Mouse (Mus musculus): ENCODE measurements around the gene Upf1. TPM values are rescaled to one million over a fixed set of nuclear protein-coding genes. Genes with fewer than 3 reads are reported as not detected.

Upf1 gene
- polyA plus RNA-seq (2014; fragmentation: Nextera tagmentation; extraction: Ambion mirVana): 17.3 and 17.9 TPM in 2 replicates

GRCm38 (mm10) chr8:70353194-70353817 lies at the start of gene Upf1:
Gene Upf1, minus strand, starts transcription at chr8:70353278.
- Histone ChIP-seq H3K27ac (peak within 1 kb of the TSS; percentile 89), H3K9me3 (ENCODE audit: control insufficient read depth, low read length) (no peaks in the 10 kb centered on the region), H3K27me3 (ENCODE audit: control insufficient read depth, insufficient read depth, low read length) (no peaks in the 10 kb centered on the region), H3K4me3 (replicated peaks; ENCODE audit: low read length) (peak within 1 kb of the TSS; percentile 97), H3K9ac (peak within 1 kb of the TSS; percentile 98), H3K4me2 (replicated peaks) (peak within 1 kb of the TSS; percentile 99), H3K36me3 (replicated peaks; ENCODE audit: control insufficient read depth, insufficient read depth) (peaks cover 11% of the 10 kb centered on the region; the same call in 1 of the 2 replicates), H3K4me1 (replicated peaks; ENCODE audit: control insufficient read depth, insufficient read depth, low read length) (peaks cover 30% of the 10 kb centered on the region)
- peak; percentile 87 for ATAC-seq (ENCODE audit: low FRiP score)
- under 1% methylated on average over 55 of the region's 69 CpGs for WGBS
- peak; percentile 100 for DNase-seq (ENCODE audit: low spot score)

- no peaks in the 10 kb centered on the region for H3K27me3 ChIP-seq (ENCODE audit: control insufficient read depth, insufficient read depth, low read length)
- no peak overlapping the region for H3K4me3 ChIP-seq (replicated peaks; ENCODE audit: low read length)
- ATAC-seq (ENCODE audit: low FRiP score) (no peak), DNase-seq (ENCODE audit: low spot score) (no peak)
- H3K36me3 ChIP-seq (replicated peaks; ENCODE audit: control insufficient read depth, insufficient read depth): peaks cover 23% of the 10 kb centered on the region
- H3K9ac ChIP-seq: no peak overlapping the region
- no peaks in the 10 kb centered on the region for H3K4me1 ChIP-seq (replicated peaks; ENCODE audit: control insufficient read depth, insufficient read depth, low read length)
- no peaks in the 10 kb centered on the region for H3K9me3 ChIP-seq (ENCODE audit: control insufficient read depth, low read length)
- 89% methylated on average over 16 of the region's 16 CpGs for WGBS
- no peak overlapping the region; the same call in 1 of the 2 replicates for H3K27ac ChIP-seq
- no peak overlapping the region for H3K4me2 ChIP-seq (replicated peaks)
Observed at GRCm38 (mm10) chr8:70397611-70398563, 44.8 kb upstream of the Upf1 start.

DNA sequence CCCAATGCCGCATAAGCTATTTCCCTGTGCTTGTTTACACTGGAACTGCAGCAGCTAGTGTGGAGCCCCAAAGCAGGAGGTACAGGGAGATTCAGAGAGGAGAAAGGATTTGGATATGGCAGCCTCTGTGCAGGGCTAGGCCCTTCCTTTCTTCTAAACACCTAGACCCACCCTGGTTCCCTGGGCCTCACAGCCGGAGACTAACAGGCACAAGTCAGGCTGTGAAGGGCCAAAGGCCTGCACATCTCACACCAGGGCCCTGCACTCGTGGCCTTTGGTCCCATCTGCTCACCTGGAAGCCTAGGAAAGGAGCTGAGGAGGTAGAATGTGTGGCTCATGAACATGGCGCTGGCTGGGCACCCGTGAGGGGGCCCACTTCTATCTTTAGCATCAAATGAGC lies 43.1 kb upstream of the Upf1 start:
- DNase-seq (ENCODE audit: low spot score) (no peak), ATAC-seq (ENCODE audit: low FRiP score) (no peak)
- Histone ChIP-seq H3K9me3 (ENCODE audit: control insufficient read depth, low read length) (no peaks in the 10 kb centered on the region), H3K27me3 (ENCODE audit: control insufficient read depth, insufficient read depth, low read length) (no peaks in the 10 kb centered on the region), H3K9ac (no peak overlapping the region), H3K4me2 (replicated peaks) (no peak overlapping the region), H3K27ac (no peak overlapping the region), H3K4me1 (replicated peaks; ENCODE audit: control insufficient read depth, insufficient read depth, low read length) (no peaks in the 10 kb centered on the region), H3K4me3 (replicated peaks; ENCODE audit: low read length) (no peak overlapping the region), H3K36me3 (replicated peaks; ENCODE audit: control insufficient read depth, insufficient read depth) (peaks cover 37% of the 10 kb centered on the region)
- WGBS: 79% methylated on average over 5 of the region's 5 CpGs

DNA sequence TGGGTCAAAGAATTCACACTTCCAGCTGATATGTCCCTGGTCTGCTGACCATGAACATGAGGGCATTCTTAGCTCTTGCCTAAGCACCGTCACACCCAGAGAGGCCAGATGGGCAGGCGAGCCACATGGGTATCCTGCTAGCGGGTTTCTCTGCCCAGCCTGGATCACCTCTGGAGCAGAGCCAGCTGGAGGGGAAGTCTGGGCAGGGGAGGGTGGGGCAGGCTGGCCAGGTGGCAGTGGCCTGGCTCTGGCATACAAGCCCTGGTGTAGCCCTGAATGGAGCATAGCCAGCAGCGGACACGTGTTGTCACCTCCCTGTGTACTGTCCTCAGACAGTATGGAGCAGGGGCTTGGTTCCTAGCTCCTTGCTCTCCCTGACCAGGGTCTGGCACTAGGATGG lies 42.6 kb upstream of the Upf1 start:
- ATAC-seq (ENCODE audit: low FRiP score) (peak; percentile 28; the same call in 1 of the 2 replicates), DNase-seq (ENCODE audit: low spot score) (no peak)
- Histone ChIP-seq H3K9ac (no peak overlapping the region), H3K4me3 (replicated peaks; ENCODE audit: low read length) (no peak overlapping the region), H3K4me2 (replicated peaks) (no peak overlapping the region), H3K4me1 (replicated peaks; ENCODE audit: control insufficient read depth, insufficient read depth, low read length) (no peaks in the 10 kb centered on the region), H3K36me3 (replicated peaks; ENCODE audit: control insufficient read depth, insufficient read depth) (peaks cover 43% of the 10 kb centered on the region), H3K27me3 (ENCODE audit: control insufficient read depth, insufficient read depth, low read length) (no peaks in the 10 kb centered on the region), H3K9me3 (ENCODE audit: control insufficient read depth, low read length) (no peaks in the 10 kb centered on the region), H3K27ac (no peak overlapping the region)
- WGBS: 76% methylated on average over 5 of the region's 5 CpGs

GRCm38 (mm10) chr8:70394269-70394998 lies 41.4 kb upstream of the Upf1 start:
- no peak overlapping the region for H3K9ac ChIP-seq

DNA sequence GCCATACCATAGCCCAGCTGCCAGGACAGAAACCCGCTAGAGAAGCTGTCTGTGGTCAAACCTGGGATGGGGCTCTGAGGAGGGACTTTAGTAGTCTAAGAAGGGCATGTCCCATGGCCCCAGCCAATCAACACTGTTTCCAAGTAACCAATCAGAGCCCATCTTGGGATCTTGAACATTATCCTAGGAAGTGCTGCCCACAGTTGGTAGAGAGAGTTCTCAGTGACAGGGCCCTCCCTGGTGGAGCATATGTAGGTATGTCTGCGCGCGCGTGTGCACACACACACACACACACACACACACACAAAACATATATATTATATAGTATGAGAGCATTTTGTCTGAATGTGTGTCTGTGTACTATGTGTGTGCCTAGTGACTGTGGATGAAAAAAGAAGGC lies 40.0 kb upstream of the Upf1 start:
- WGBS: 81% methylated on average over 5 of the region's 5 CpGs
- Histone ChIP-seq H3K27me3 (ENCODE audit: control insufficient read depth, insufficient read depth, low read length) (no peaks in the 10 kb centered on the region), H3K9me3 (ENCODE audit: control insufficient read depth, low read length) (no peaks in the 10 kb centered on the region), H3K4me1 (replicated peaks; ENCODE audit: control insufficient read depth, insufficient read depth, low read length) (no peaks in the 10 kb centered on the region), H3K4me2 (replicated peaks) (no peak overlapping the region), H3K9ac (no peak overlapping the region), H3K36me3 (replicated peaks; ENCODE audit: control insufficient read depth, insufficient read depth) (peaks cover 46% of the 10 kb centered on the region), H3K27ac (no peak overlapping the region), H3K4me3 (replicated peaks; ENCODE audit: low read length) (no peak overlapping the region)
- DNase-seq (ENCODE audit: low spot score) (no peak), ATAC-seq (ENCODE audit: low FRiP score) (no peak)

More at GRCm38 (mm10) chr8:70394269-70394998, 41.4 kb upstream of the Upf1 start:
- ATAC-seq (ENCODE audit: low FRiP score) (no peak), DNase-seq (ENCODE audit: low spot score) (no peak)
- H3K4me1 ChIP-seq (replicated peaks; ENCODE audit: control insufficient read depth, insufficient read depth, low read length): no peaks in the 10 kb centered on the region
- H3K4me3 ChIP-seq (replicated peaks; ENCODE audit: low read length): no peak overlapping the region
- H3K27me3 ChIP-seq (ENCODE audit: control insufficient read depth, insufficient read depth, low read length): no peaks in the 10 kb centered on the region
- 87% methylated on average over 8 of the region's 8 CpGs for WGBS
- H3K9me3 ChIP-seq (ENCODE audit: control insufficient read depth, low read length): no peaks in the 10 kb centered on the region
- no peak overlapping the region for H3K27ac ChIP-seq
- H3K4me2 ChIP-seq (replicated peaks): no peak overlapping the region
- peaks cover 44% of the 10 kb centered on the region for H3K36me3 ChIP-seq (replicated peaks; ENCODE audit: control insufficient read depth, insufficient read depth)

DNA sequence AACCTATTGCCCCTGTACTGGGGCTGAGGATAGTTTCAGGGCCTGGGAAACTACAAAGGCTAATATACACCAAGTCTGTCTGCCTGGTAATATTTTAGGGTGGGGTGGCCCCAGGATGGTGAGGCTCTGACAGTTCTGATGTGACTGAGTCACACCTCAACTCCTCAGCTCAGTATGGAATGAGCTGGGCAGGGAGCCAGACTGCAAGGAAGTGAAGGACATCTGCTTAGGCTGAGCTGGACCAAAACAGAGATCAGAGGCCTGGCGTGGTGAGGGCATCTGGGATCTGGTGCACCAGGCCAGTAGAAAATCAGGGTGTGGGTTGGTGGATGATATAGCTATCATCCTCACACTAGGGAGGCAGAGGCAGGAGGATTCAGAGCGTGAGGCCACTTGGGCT lies 36.6 kb upstream of the Upf1 start:
- no peaks in the 10 kb centered on the region for H3K27me3 ChIP-seq (ENCODE audit: control insufficient read depth, insufficient read depth, low read length)
- H3K4me2 ChIP-seq (replicated peaks): no peak overlapping the region
- no peak overlapping the region for H3K9ac ChIP-seq
- DNase-seq (ENCODE audit: low spot score) (no peak), ATAC-seq (ENCODE audit: low FRiP score) (no peak)
- peaks cover 68% of the 10 kb centered on the region for H3K36me3 ChIP-seq (replicated peaks; ENCODE audit: control insufficient read depth, insufficient read depth)
- H3K4me1 ChIP-seq (replicated peaks; ENCODE audit: control insufficient read depth, insufficient read depth, low read length): no peaks in the 10 kb centered on the region
- no peak overlapping the region for H3K4me3 ChIP-seq (replicated peaks; ENCODE audit: low read length)
- H3K27ac ChIP-seq: no peak overlapping the region
- 100% methylated on average over 2 of the region's 2 CpGs for WGBS
- H3K9me3 ChIP-seq (ENCODE audit: control insufficient read depth, low read length): no peaks in the 10 kb centered on the region

DNA sequence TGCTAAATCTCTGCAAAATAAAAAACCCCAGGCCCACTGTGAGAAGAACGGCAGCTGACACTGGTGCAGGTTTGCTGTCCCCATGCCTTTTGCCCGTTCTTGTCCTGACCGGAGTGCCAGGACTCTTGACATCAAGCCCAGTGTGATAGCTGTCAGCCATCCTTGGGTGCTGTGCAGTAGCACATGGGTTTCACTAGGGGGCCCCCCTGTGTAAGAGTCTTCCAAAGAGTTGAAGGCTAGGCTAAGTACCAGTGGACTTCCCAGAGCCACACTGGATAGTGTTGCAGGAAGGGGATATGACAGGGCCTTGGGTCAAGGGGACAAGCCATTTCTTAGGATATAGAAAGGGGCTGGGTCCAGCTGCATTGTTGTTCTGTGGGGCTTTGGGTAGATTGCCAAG lies 30.2 kb upstream of the Upf1 start:
- Histone ChIP-seq H3K9me3 (ENCODE audit: control insufficient read depth, low read length) (no peaks in the 10 kb centered on the region), H3K27ac (no peak overlapping the region), H3K36me3 (replicated peaks; ENCODE audit: control insufficient read depth, insufficient read depth) (peaks cover 45% of the 10 kb centered on the region), H3K4me3 (replicated peaks; ENCODE audit: low read length) (no peak overlapping the region), H3K27me3 (ENCODE audit: control insufficient read depth, insufficient read depth, low read length) (peaks cover 13% of the 10 kb centered on the region), H3K4me2 (replicated peaks) (no peak overlapping the region), H3K9ac (no peak overlapping the region), H3K4me1 (replicated peaks; ENCODE audit: control insufficient read depth, insufficient read depth, low read length) (no peaks in the 10 kb centered on the region)
- ATAC-seq (ENCODE audit: low FRiP score) (peak; percentile 72; the same call in 1 of the 2 replicates), DNase-seq (ENCODE audit: low spot score) (peak; percentile 72)
- WGBS: 60% methylated on average over 3 of the region's 3 CpGs

DNA sequence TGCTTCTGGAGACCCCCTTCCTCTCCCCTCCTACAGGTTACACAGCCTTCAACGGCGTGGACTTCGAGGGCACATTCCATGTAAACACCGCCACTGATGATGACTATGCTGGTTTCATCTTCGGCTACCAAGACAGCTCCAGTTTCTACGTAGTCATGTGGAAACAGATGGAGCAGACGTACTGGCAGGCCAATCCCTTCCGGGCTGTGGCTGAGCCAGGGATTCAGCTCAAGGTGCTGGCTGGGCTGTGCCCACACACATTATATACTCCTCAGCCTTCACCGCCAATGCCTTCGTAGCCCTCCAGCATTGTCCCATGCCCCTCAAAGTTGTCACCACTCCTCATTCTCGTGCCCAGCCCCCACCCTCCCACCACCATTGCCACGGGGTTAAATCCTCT lies 27.0 kb upstream of the Upf1 start:
- Histone ChIP-seq H3K4me3 (replicated peaks; ENCODE audit: low read length) (no peak overlapping the region), H3K9ac (no peak overlapping the region), H3K4me2 (replicated peaks) (no peak overlapping the region), H3K9me3 (ENCODE audit: control insufficient read depth, low read length) (no peaks in the 10 kb centered on the region), H3K36me3 (replicated peaks; ENCODE audit: control insufficient read depth, insufficient read depth) (peaks cover 15% of the 10 kb centered on the region; the same call in 1 of the 2 replicates), H3K4me1 (replicated peaks; ENCODE audit: control insufficient read depth, insufficient read depth, low read length) (no peaks in the 10 kb centered on the region), H3K27me3 (ENCODE audit: control insufficient read depth, insufficient read depth, low read length) (peaks cover 45% of the 10 kb centered on the region), H3K27ac (no peak overlapping the region)
- ATAC-seq (ENCODE audit: low FRiP score) (no peak), DNase-seq (ENCODE audit: low spot score) (no peak)
- 90% methylated on average over 12 of the region's 12 CpGs for WGBS

All from hindbrain, embryonic 14.5 days (tissue).